In genomic region chr13:37580806-37581205, GRCm38 (mm10) we compare ENCODE assay signal across 18 mouse cellular contexts.
A peak's percentile ranks its signal among the peaks of the same experiment; 100 is the strongest.
DNase-seq lines count a peak whose midpoint lies in the region; ATAC-seq and TF ChIP-seq lines count a peak whose summit lies in the region.
"Had no signal": no experiment of that assay in that cellular context is flagged by ENCODE, and none has a peak within 500 bp of the region (broad histone marks: within the 10 kb centered on the region; RNA-seq: fewer than 3 reads in every experiment).

No protein-coding gene starts in this region.

- H3K27me3 ChIP-seq in midbrain, embryonic 11.5 days (ENCODE audit: control insufficient read depth, insufficient read depth, low read length) = no peaks in the 10 kb centered on the region
- H3K27me3 ChIP-seq in midbrain, embryonic 15.5 days (replicated peaks) = no peaks in the 10 kb centered on the region
- H3K27me3 ChIP-seq: neural tube, embryonic 13.5 days had no signal

- H3K9ac ChIP-seq in midbrain, embryonic 11.5 days (ENCODE audit: low read length) = no peak overlapping the region
- no peak overlapping the region for H3K9ac ChIP-seq in midbrain, embryonic 15.5 days
- H3K9ac ChIP-seq: forebrain, postnatal 0 days; neural tube, embryonic 13.5 days had no signal

- DNase-seq in midbrain, embryonic 11.5 days (ENCODE audit: low spot score, missing footprints) = peak; percentile 39
- no peak for DNase-seq in kidney, postnatal 4 days
- no peak for DNase-seq in cerebellum, adult 11-12 months
- DNase-seq in embryo, embryonic 9.5 days (ENCODE audit: extremely low spot score) = no peak
- DNase-seq: cerebellum, adult 11 months; forebrain, postnatal 0 days; heart, postnatal 36 days; kidney, adult 8-10 months; layer of hippocampus, postnatal 36 days; right cerebral cortex, postnatal 4 days had no signal

- H3K4me1 ChIP-seq in midbrain, embryonic 11.5 days (ENCODE audit: control insufficient read depth, insufficient read depth, low read length) = peaks cover 3% of the 10 kb centered on the region; the same call in 1 of the 2 replicates
- H3K4me1 ChIP-seq in midbrain, embryonic 15.5 days = peaks cover 4% of the 10 kb centered on the region; the same call in 1 of the 2 replicates
- H3K4me1 ChIP-seq in bone marrow, adult 2 months (ENCODE audit: control insufficient read depth, insufficient read depth, low read length) = no peaks in the 10 kb centered on the region; the same call in 1 of the 2 replicates

- no peak for ATAC-seq in midbrain, embryonic 11.5 days (ENCODE audit: low FRiP score)
- ATAC-seq in midbrain, embryonic 15.5 days (replicated peaks) = no peak
- ATAC-seq in granulocyte monocyte progenitor cell, adult 5-6 weeks (replicated peaks; ENCODE audit: poor library complexity, severe bottlenecking) = peak; percentile 97
- peak; percentile 99 for ATAC-seq in megakaryocyte progenitor cell, adult 5-6 weeks (replicated peaks; ENCODE audit: poor library complexity)
- ATAC-seq: activated CD4-positive, CD25-positive, alpha-beta regulatory T cell, adult 4 months; CD4-positive, CD25-positive, alpha-beta regulatory T cell, adult 4 months; lung, postnatal 0 days had no signal

- no peak for TF ChIP-seq CTCF in bone marrow, adult 2 months (IDR thresholded peaks at IDR 0.05; ENCODE audit: control insufficient read depth, insufficient read depth, low read length)

- no peaks in the 10 kb centered on the region for H3K36me3 ChIP-seq in midbrain, embryonic 11.5 days (ENCODE audit: control insufficient read depth, insufficient read depth, low read length)
- no peaks in the 10 kb centered on the region for H3K36me3 ChIP-seq in midbrain, embryonic 15.5 days (replicated peaks)
- H3K36me3 ChIP-seq: neural tube, embryonic 13.5 days had no signal

- H3K9me3 ChIP-seq in midbrain, embryonic 11.5 days (ENCODE audit: control insufficient read depth, low read length) = no peaks in the 10 kb centered on the region
- H3K9me3 ChIP-seq in midbrain, embryonic 15.5 days = no peaks in the 10 kb centered on the region
- H3K9me3 ChIP-seq: neural tube, embryonic 13.5 days had no signal

- no peak overlapping the region for H3K27ac ChIP-seq in midbrain, embryonic 11.5 days (ENCODE audit: low read depth, low read length)
- no peak overlapping the region for H3K27ac ChIP-seq in midbrain, embryonic 15.5 days
- no peak overlapping the region; the same call in 1 of the 2 replicates for H3K27ac ChIP-seq in bone marrow, adult 2 months (ENCODE audit: control insufficient read depth, insufficient read depth, low read depth, low read length, poor library complexity)

- no peak overlapping the region for H3K4me2 ChIP-seq in midbrain, embryonic 11.5 days
- no peak overlapping the region for H3K4me2 ChIP-seq in midbrain, embryonic 15.5 days
- H3K4me2 ChIP-seq: neural tube, embryonic 13.5 days had no signal

- no peak overlapping the region for H3K4me3 ChIP-seq in midbrain, embryonic 11.5 days (ENCODE audit: low read depth, low read length)
- no peak overlapping the region for H3K4me3 ChIP-seq in midbrain, embryonic 15.5 days
- peak overlapping the region; percentile 46 for H3K4me3 ChIP-seq in bone marrow, adult 2 months (replicated peaks; ENCODE audit: control insufficient read depth, low read depth, low read length)
- H3K4me3 ChIP-seq: neural tube, embryonic 13.5 days had no signal

- 83% methylated on average over 2 of the region's 2 CpGs for WGBS in midbrain, embryonic 11.5 days
- 92% methylated on average over 2 of the region's 2 CpGs for WGBS in midbrain, embryonic 15.5 days
- WGBS in bone marrow, adult 2 months = 0% methylated on average over 2 of the region's 2 CpGs

- no peak for TF ChIP-seq POLR2A in bone marrow, adult 2 months (IDR thresholded peaks at IDR 0.05; ENCODE audit: borderline replicate concordance, control insufficient read depth, low read depth, low read length)

Comparison
In these comparisons a context has a peak if more than half of its experiments do, and no peak if none do; other contexts are left out.
1. ATAC-seq: peak in granulocyte monocyte progenitor cell, adult 5-6 weeks (single experiment) and megakaryocyte progenitor cell, adult 5-6 weeks (single experiment); none in midbrain, embryonic 11.5 days (single experiment) and midbrain, embryonic 15.5 days (single experiment).